Mouse (Mus musculus) liver, embryonic 12.5 days (tissue): ENCODE results near the gene Slc45a1. TPM values are rescaled to one million over a fixed set of nuclear protein-coding genes. Genes with fewer than 3 reads are reported as not detected.
A peak's percentile ranks its signal among the peaks of the same experiment; 100 is the strongest.

Source experiments
- ATAC-seq: fragments of 200-750 bp; cut with Nextera tagmentation; 2 replicates; pipeline ENCODE4 v1.8.0; 2017; ENCODE audit warnings: moderate number of reproducible peaks, mild to moderate bottlenecking, moderate library complexity
- H3K27ac ChIP-seq: fragments of 300-500 bp; sonication (generic); 2 replicates; pipeline ENCODE4 v1.5.1; 2016; ENCODE audit warnings: mild to moderate bottlenecking
- H3K27me3 ChIP-seq: fragments of 300-500 bp; sonication (generic); replicated peaks from 2 replicates; pipeline ENCODE4 v1.6.1; 2016; ENCODE audit warnings: mild to moderate bottlenecking, moderate library complexity
- H3K36me3 ChIP-seq: fragments of 300-500 bp; sonication (generic); 2 replicates; pipeline ENCODE4 v1.6.1; 2016; ENCODE audit warnings: mild to moderate bottlenecking, moderate library complexity
- H3K4me1 ChIP-seq: fragments of 300-500 bp; sonication (generic); 2 replicates; pipeline ENCODE4 v1.6.1; 2016
- H3K4me2 ChIP-seq: fragments of 300-500 bp; sonication (generic); 2 replicates; pipeline ENCODE4 v1.6.1; 2016; ENCODE audit warnings: mild to moderate bottlenecking, moderate library complexity
- H3K4me3 ChIP-seq: fragments of 300-500 bp; sonication (generic); 2 replicates; pipeline ENCODE4 v1.5.1; 2016; ENCODE audit warnings: mild to moderate bottlenecking, moderate library complexity
- H3K9ac ChIP-seq: fragments of 300-500 bp; sonication (generic); 2 replicates; pipeline ENCODE4 v1.6.1; 2016; ENCODE audit warnings: mild to moderate bottlenecking, moderate library complexity
- H3K9me3 ChIP-seq: fragments of 300-500 bp; sonication (generic); replicated peaks from 2 replicates; pipeline ENCODE4 v1.6.1; 2016; ENCODE audit warnings: mild to moderate bottlenecking, moderate library complexity
- WGBS: fragments of 180-500 bp; shearing (Covaris S2); methylation state at CpG from one replicate; pipeline ENCODE4 v1.1.7; 2016; ENCODE audit not compliant: insufficient replicate concordance; 5-methylcytosine and 5-hydroxymethylcytosine counted together
- polyA plus RNA-seq: library from polyadenylated mRNA; unstranded; fragments of >200 nt; fragmentation: Nextera tagmentation; extraction: Ambion mirVana; gene quantifications from 2 replicates; pipeline ENCODE4 v1.2.1, GENCODE M21; 2016

The Slc45a1 gene
- polyA plus RNA-seq, 1 experiment from 2014 or later = not detected

DNA sequence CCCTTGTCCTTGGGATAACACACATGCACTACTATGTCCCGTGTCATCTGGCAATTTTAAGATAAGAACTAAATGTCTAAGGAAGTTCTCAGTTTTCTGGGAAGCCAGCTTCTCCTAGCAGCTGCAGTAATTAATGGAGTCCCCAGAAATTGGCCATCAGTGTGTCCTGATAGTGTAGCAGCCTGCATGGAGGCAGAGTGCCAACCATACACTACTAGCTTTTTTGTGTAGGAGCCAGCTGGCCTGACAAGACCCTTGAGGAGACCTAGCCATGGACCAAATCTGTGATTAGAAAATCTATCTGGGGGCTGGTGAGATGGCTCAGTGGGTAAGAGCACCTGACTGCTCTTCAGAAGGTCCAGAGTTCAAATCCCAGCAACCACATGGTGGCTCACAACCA is 53.3 kb downstream of the Slc45a1 start:
- Histone ChIP-seq H3K9me3 (no peaks in the 10 kb centered on the region), H3K27ac (no peak overlapping the region), H3K27me3 (no peaks in the 10 kb centered on the region), H3K4me2 (no peak overlapping the region), H3K4me1 (peaks cover 61% of the 10 kb centered on the region), H3K36me3 (no peaks in the 10 kb centered on the region; the same call in 1 of the 2 replicates), H3K4me3 (no peak overlapping the region), H3K9ac (no peak overlapping the region)
- WGBS = 27% methylated on average over 1 of the region's 1 CpGs
- no peak for ATAC-seq

DNA sequence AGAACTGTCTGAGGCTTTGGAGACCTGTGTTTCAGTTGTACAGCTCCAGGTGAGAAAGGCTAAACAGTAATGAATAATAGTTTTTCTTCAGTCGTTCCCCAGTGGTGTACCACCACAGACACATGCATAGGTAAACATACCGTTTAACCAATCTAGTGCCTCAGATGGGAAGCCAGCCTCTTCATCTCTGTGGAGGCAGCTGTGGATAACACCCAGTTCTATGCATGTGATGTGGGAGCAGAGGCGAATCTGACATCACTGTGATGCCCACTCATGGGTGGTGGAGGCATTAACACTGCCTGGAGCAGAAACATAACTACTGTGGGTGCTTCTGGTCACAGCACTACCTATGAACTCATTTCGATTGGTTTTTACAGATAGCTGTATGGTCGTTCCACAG is 56.0 kb downstream of the Slc45a1 start:
- Histone ChIP-seq H3K36me3 (no peaks in the 10 kb centered on the region; the same call in 1 of the 2 replicates), H3K9me3 (no peaks in the 10 kb centered on the region), H3K4me1 (peaks cover 87% of the 10 kb centered on the region), H3K4me3 (no peak overlapping the region), H3K27ac (no peak overlapping the region), H3K9ac (no peak overlapping the region), H3K4me2 (no peak overlapping the region), H3K27me3 (no peaks in the 10 kb centered on the region)
- WGBS = 76% methylated on average over 5 of the region's 5 CpGs
- no peak for ATAC-seq

DNA sequence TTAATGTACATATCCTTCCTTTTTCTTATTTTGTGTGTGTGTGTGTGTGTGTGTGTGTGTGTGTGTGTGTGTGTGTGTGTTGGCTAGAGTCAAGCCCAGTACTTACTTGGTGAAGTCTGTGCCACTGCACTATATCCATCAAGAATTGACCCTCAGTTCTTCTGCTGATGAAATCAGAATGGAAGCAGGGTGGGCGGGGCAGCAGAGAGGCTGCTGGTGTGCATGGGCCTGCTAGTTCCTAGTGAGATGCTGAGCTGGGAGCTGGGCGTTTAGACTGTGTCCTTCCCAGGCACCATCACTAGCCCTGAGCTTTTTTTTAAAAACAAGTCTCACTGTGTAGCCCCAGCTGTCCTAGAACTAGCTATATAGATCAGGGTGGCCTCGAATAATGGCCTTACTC is 56.9 kb downstream of the Slc45a1 start:
- no peaks in the 10 kb centered on the region; the same call in 1 of the 2 replicates for H3K36me3 ChIP-seq
- H3K4me2 ChIP-seq = no peak overlapping the region
- H3K4me3 ChIP-seq = no peak overlapping the region
- H3K9me3 ChIP-seq = no peaks in the 10 kb centered on the region
- H3K27me3 ChIP-seq = no peaks in the 10 kb centered on the region
- no peak for ATAC-seq
- H3K27ac ChIP-seq = 0 out of 2 replicates have a peak overlapping the region, but pooled peaks have one; percentile 8
- H3K4me1 ChIP-seq = peaks cover 97% of the 10 kb centered on the region
- 64% methylated on average over 3 of the region's 3 CpGs for WGBS
- no peak overlapping the region for H3K9ac ChIP-seq

DNA sequence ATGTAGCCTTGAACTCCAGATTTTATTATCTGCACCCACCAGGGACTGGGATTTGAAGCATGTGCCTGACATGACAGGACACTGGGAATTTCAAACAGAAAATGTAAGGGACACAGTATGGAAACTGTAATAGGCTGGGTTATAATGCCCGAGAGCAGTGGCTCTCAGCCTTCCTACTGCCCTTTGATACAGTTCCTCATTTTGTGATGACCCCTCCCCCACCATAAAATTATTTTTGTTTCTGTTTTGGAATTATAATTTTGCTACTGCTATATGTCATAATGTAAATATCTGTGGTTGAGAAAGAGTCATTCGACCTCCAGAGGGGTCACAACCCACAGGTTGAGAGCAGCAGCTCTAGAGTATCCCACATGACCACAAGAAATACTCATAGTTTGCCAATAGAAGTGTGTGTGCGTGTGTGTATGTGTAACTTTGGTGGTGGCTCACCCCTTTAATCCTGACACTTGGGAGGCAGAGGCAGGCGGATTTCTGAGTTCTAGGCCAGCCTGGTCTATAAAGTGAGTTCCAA is 57.6 kb downstream of the Slc45a1 start:
- WGBS = 74% methylated on average over 4 of the region's 4 CpGs
- H3K4me2 ChIP-seq = no peak overlapping the region
- H3K36me3 ChIP-seq = no peaks in the 10 kb centered on the region; the same call in 1 of the 2 replicates
- peak overlapping the region; percentile 67 for H3K27ac ChIP-seq
- no peaks in the 10 kb centered on the region for H3K27me3 ChIP-seq
- H3K9ac ChIP-seq = no peak overlapping the region
- H3K9me3 ChIP-seq = no peaks in the 10 kb centered on the region
- ATAC-seq = no peak
- H3K4me3 ChIP-seq = no peak overlapping the region
- peaks cover 97% of the 10 kb centered on the region for H3K4me1 ChIP-seq

DNA sequence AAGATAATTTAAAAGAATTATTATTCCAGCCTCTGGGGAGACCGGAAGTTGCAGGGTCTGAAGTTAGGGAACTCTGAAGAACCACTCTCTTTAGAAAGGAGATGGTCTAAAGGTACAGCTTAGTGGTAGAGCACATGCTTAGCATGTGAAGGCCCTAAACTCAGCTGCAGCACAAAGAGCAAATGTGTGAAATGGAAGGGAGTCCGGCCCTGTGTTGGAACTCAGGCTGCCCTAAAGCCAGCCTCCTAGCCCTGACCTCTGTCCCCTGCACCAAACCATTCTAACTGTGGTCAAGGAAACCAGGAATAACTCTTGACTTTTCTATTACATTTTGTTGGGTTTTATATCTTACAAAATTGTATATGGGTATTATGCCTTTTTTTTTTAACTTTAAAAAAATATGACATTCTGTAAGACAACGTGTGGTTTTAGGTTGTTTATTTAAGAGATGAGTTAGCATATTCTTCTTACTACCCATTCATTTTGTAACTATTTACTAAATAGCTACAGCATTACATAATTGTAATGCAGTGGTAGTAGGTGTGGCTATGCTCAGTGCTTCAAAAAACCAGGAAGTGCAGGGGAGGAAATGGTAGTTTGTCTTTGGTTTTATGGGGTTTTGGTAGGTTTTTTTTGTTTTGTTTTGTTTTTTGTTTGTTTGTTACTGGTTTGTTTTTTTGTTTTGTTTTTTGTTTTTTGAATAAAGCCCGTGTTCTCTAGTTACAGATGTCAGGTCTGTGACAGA is 58.3 kb downstream of the Slc45a1 start:
- no peak for ATAC-seq
- H3K4me2 ChIP-seq = no peak overlapping the region

DNA sequence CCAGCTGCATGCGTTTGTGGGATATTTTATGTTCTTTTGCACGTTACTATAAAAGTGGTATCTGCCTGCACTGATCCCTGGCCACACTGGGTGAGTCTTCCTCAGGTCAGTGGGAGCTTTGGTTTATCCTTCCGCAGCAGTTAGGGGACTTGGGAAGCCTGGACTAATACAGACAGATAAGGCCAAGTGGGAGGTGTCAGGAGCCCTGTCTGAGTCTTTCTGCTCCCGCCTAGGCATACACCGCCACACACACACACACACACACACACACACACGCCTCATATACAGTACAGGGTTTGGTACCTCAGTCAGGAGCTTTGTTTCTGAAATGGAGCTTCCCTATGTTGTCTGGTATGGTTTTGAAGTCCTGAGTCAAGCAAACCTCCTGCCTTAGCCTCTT is 59.9 kb downstream of the Slc45a1 start:
- Histone ChIP-seq H3K4me2 (peak overlapping the region; percentile 42), H3K9ac (no peak overlapping the region), H3K27me3 (no peaks in the 10 kb centered on the region), H3K36me3 (no peaks in the 10 kb centered on the region), H3K27ac (peak overlapping the region; percentile 72), H3K4me1 (peaks cover 96% of the 10 kb centered on the region), H3K9me3 (no peaks in the 10 kb centered on the region), H3K4me3 (no peak overlapping the region)
- ATAC-seq = peak; percentile 85
- 13% methylated on average over 6 of the region's 6 CpGs for WGBS

More for the DNA sequence above, 58.3 kb downstream of the Slc45a1 start:
- WGBS = 62% methylated on average over 4 of the region's 4 CpGs
- no peaks in the 10 kb centered on the region for H3K9me3 ChIP-seq
- H3K9ac ChIP-seq = no peak overlapping the region
- no peaks in the 10 kb centered on the region for H3K27me3 ChIP-seq
- H3K4me1 ChIP-seq = peaks cover 98% of the 10 kb centered on the region
- H3K4me3 ChIP-seq = no peak overlapping the region
- H3K27ac ChIP-seq = peak overlapping the region; percentile 72
- H3K36me3 ChIP-seq = no peaks in the 10 kb centered on the region; the same call in 1 of the 2 replicates

DNA sequence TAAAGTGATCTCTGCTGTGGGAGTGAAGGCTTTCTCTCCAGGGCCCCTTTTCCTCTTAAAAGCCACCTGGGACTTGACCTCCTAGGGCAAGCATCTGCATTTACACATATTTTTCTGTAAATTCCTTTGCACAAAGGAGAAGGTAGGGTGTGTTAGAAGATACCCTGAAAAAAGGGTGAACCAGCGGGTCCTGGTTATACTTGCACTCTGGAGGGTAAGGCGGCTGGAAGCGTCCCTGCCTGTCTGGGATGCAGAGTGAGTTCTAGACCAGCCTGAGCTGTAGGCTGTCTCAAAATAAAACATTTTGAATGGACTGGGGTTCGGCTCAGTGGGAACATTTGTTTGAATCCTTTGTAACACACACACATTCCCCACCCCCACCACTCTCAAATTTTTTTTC is 60.4 kb downstream of the Slc45a1 start:
- no peak overlapping the region for H3K4me3 ChIP-seq
- 72% methylated on average over 4 of the region's 4 CpGs for WGBS
- no peak for ATAC-seq
- peak overlapping the region; percentile 72; the same call in 1 of the 2 replicates for H3K27ac ChIP-seq
- H3K27me3 ChIP-seq = no peaks in the 10 kb centered on the region
- no peak overlapping the region for H3K4me2 ChIP-seq
- no peaks in the 10 kb centered on the region for H3K36me3 ChIP-seq
- no peaks in the 10 kb centered on the region for H3K9me3 ChIP-seq
- no peak overlapping the region for H3K9ac ChIP-seq
- H3K4me1 ChIP-seq = peaks cover 96% of the 10 kb centered on the region

DNA sequence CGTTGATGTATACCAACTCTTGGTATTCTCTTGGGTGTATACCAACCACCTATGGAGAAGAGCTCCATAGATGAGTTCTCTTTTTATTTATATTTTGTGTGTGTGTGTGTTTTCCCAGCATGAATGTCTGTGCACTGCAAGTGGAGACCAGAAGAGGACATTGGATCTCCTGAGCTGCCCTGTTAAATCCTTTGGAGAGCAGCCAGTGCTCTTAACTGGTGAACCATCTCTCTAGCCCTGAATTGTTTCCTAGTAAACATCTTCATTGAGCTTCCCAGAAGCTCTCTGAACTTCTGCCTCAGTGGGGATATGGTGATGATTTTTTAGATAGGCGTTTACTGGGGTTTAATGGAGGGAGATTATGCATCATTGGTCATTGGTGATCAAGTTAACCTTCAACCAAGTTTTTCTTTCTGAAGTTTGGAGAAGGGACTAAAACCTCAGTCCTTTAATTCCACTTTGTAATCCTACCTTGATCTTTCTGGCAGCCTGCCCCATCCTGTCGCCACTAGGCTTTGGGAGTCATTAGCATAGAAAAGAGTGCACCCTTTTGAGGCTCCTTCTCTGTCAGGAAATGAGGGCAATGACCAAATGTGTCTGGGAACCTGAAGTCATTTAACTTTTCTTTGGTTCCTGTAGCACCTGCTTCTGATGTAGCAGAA is 61.2 kb downstream of the Slc45a1 start:
- Histone ChIP-seq H3K27me3 (no peaks in the 10 kb centered on the region), H3K9ac (no peak overlapping the region), H3K4me3 (no peak overlapping the region), H3K4me2 (no peak overlapping the region), H3K4me1 (peaks cover 96% of the 10 kb centered on the region), H3K9me3 (no peaks in the 10 kb centered on the region), H3K36me3 (no peaks in the 10 kb centered on the region), H3K27ac (peak overlapping the region; percentile 72; the same call in 1 of the 2 replicates)
- 53% methylated on average over 3 of the region's 3 CpGs for WGBS
- no peak for ATAC-seq

DNA sequence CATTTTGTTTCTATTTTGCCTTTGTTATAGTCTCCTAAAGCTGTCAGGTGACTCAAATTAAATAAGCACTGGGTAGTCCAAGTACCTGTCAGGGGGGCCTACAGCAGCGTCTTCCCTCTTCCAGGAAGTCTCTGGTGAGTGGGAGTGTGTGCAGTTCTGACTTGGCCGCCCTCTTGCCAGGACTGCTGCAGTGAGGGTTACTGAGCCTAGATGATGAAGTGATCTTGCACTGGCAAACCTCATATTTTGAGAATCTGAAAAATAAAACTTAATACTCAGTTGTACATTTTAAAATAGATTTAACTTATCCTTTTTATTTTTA is 63.7 kb downstream of the Slc45a1 start:
- no peaks in the 10 kb centered on the region for H3K27me3 ChIP-seq
- no peaks in the 10 kb centered on the region for H3K36me3 ChIP-seq
- H3K9me3 ChIP-seq = no peaks in the 10 kb centered on the region
- peak overlapping the region; percentile 34 for H3K4me3 ChIP-seq
- 0 out of 2 replicates have a peak, but pooled peaks have one; percentile 42 for ATAC-seq
- peaks cover 97% of the 10 kb centered on the region for H3K4me1 ChIP-seq
- peak overlapping the region; percentile 64 for H3K27ac ChIP-seq
- peak overlapping the region; percentile 56 for H3K4me2 ChIP-seq
- H3K9ac ChIP-seq = peak overlapping the region; percentile 62
- WGBS = 39% methylated on average over 2 of the region's 2 CpGs

DNA sequence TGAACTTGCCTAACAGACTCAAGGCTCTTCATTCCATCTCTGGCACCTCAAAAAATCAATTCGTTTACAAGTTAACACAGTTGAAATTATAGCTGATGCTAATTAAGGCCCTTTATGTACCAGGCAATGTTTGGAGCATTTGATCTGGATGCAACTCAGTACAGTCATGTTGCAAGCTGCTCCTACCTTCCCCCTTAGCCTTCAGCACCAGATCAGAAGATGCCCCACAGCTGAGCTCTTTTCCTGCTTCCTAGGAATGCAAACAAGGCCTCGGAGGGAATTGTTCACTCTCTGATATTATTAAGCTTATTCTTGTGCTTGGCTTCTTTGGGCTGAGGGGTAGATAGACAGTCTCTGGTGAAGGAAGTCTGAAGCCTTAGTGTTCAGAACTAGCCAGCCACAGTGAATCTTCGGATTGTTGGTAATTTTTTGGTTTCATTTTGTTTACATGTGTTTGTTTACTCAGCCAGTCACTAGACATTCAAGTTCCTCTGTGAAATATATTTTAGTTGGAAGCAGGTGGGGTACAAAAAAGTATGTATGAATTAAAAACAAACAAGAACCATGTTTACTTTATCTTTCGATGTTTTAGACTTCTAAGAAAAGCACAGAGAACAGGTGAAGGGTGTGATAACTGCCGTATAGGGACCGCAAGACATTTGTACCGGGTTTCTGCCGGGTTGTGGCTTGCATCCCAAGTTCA is 64.2 kb downstream of the Slc45a1 start:
- H3K27me3 ChIP-seq = no peaks in the 10 kb centered on the region
- no peak for ATAC-seq
- peak overlapping the region; percentile 56 for H3K4me2 ChIP-seq
- H3K36me3 ChIP-seq = no peaks in the 10 kb centered on the region
- H3K9me3 ChIP-seq = no peaks in the 10 kb centered on the region
- H3K4me3 ChIP-seq = peak overlapping the region; percentile 34
- H3K4me1 ChIP-seq = peaks cover 97% of the 10 kb centered on the region
- peak overlapping the region; percentile 62 for H3K9ac ChIP-seq
- WGBS = 45% methylated on average over 8 of the region's 8 CpGs
- peak overlapping the region; percentile 64 for H3K27ac ChIP-seq

DNA sequence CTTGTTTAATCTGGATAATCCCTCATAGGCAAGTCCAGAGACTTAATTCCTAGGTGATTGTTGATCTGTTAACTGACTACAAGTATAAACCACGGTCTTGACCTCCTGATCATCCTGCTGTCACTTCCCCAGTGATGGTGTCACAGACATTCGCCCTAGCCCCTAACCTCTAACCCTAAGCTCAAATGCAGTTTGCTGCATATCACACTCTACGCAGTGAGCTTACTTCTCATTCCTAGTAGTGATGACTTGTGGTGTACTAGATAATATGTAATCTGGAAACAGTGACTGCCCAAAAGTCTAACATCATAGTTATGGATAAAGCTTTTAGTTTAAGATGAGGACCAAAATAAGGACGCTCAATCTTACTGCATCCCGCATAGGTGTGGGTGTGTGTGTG is 65.7 kb downstream of the Slc45a1 start:
- H3K4me3 ChIP-seq = no peak overlapping the region
- H3K4me2 ChIP-seq = peak overlapping the region; percentile 19; the same call in 1 of the 2 replicates
- peak overlapping the region; percentile 64; the same call in 1 of the 2 replicates for H3K27ac ChIP-seq
- no peaks in the 10 kb centered on the region for H3K27me3 ChIP-seq
- peaks cover under 1% of the 10 kb centered on the region; the same call in 1 of the 2 replicates for H3K36me3 ChIP-seq
- peak; percentile 67 for ATAC-seq
- H3K4me1 ChIP-seq = peaks cover 92% of the 10 kb centered on the region
- no peaks in the 10 kb centered on the region for H3K9me3 ChIP-seq
- 32% methylated on average over 5 of the region's 5 CpGs for WGBS
- no peak overlapping the region for H3K9ac ChIP-seq
